Mouse (Mus musculus) lung, adult 2 months (tissue): ENCODE data around the gene Zfp85. TPM values are rescaled to one million over a fixed set of nuclear protein-coding genes. Genes with fewer than 3 reads are reported as not detected.
"Not testable (repeated sequence)": the region's sequence is repeated elsewhere in the genome, so short reads cannot be mapped to it uniquely, and the experiment has no call there.

Source experiments
- DNase-seq: peaks from one replicate; pipeline ENCODE4 v3.0.0; 2022
- H3K4me1 ChIP-seq: fragments of 200-500 bp; 2 replicates; pipeline ENCODE4 v1.6.1; 2011; ENCODE audit warnings: low read length; ENCODE audit not compliant: control insufficient read depth, insufficient read depth
- H3K4me3 ChIP-seq: fragments of 200-500 bp; replicated peaks from 2 replicates; pipeline ENCODE3; 2011; ENCODE audit warnings: low read depth, mild to moderate bottlenecking, control low read depth, low read length; ENCODE audit errors: extremely low read depth
- CTCF ChIP-seq: fragments of 200-500 bp; IDR thresholded peaks from 2 replicates; pipeline ENCODE4 v1.5.1; 2011; ENCODE audit warnings: mild to moderate bottlenecking, low read length, control low read depth; ENCODE audit not compliant: insufficient read depth
- POLR2A ChIP-seq: fragments of 200-500 bp; IDR thresholded peaks from 2 replicates; pipeline ENCODE4 v1.6.1; 2011; ENCODE audit warnings: low read depth, mild to moderate bottlenecking, control low read depth, low read length, borderline replicate concordance; ENCODE audit errors: extremely low read depth
- WGBS: fragments of 180-500 bp; shearing (Covaris S2); methylation state at CpG from one replicate; pipeline ENCODE4 v1.1.7; 2018; 5-methylcytosine and 5-hydroxymethylcytosine counted together
- polyA plus RNA-seq: library from polyadenylated mRNA; depleted of rRNA; stranded (reverse); fragments of >200 nt; gene quantifications from 2 replicates; pipeline ENCODE4 v1.2.3, GENCODE M21; 2012; rRNA removed

Zfp85 gene
- polyA plus RNA-seq, 1 experiment: 1.0 TPM

GRCm38 (mm10) chr13:67742941-67743340 lies 12.1 kb downstream of the Zfp85 start:
- Histone ChIP-seq H3K4me3 (no peak overlapping the region), H3K4me1 (no peaks in the 10 kb centered on the region)
- 88% methylated on average over 3 of the region's 3 CpGs for WGBS
- TF ChIP-seq POLR2A: no peak
- DNase-seq: no peak

GRCm38 (mm10) chr13:67734391-67734790 lies 20.6 kb downstream of the Zfp85 start:
- 93% methylated on average over 9 of the region's 9 CpGs for WGBS
- H3K4me1 ChIP-seq, H3K4me3 ChIP-seq, DNase-seq: not testable (repeated sequence)

- TF ChIP-seq CTCF: peak; percentile 23; the same call in 1 of the 2 replicates
- WGBS: 23% methylated on average over 4 of the region's 4 CpGs
- peak overlapping the region; percentile 91 for H3K4me3 ChIP-seq
- H3K4me1 ChIP-seq: not testable (repeated sequence)
- DNase-seq: peak; percentile 27
These were observed 25.6 kb downstream of the Zfp85 start for GRCm38 (mm10) chr13:67729441-67729840.

GRCm38 (mm10) chr13:67728641-67729318 lies 26.2 kb downstream of the Zfp85 start, which contains the start of gene Zfp65:
Gene Zfp65 (minus strand): TSS chr13:67729173.
- peak within 1 kb of the TSS; percentile 91 for H3K4me3 ChIP-seq
- under 1% methylated on average over 20 of the region's 21 CpGs for WGBS
- TF ChIP-seq CTCF (no peak), POLR2A (0 out of 2 replicates have a peak, but pooled peaks have one; percentile 7)
- no peaks in the 10 kb centered on the region; the same call in 1 of the 2 replicates for H3K4me1 ChIP-seq
- DNase-seq: peak; percentile 51

- DNase-seq: no peak
- WGBS: 72% methylated on average over 1 of the region's 1 CpGs
- Histone ChIP-seq H3K4me3 (peak overlapping the region; percentile 91), H3K4me1 (peaks cover 2% of the 10 kb centered on the region; the same call in 1 of the 2 replicates)
- no peak for TF ChIP-seq CTCF
- no peak for TF ChIP-seq POLR2A
These were observed 26.9 kb downstream of the Zfp85 start for GRCm38 (mm10) chr13:67728106-67728505.

- DNase-seq, H3K4me3 ChIP-seq, H3K4me1 ChIP-seq: not testable (repeated sequence)
- 64% methylated on average over 2 of the region's 2 CpGs for WGBS
These were observed 29.7 kb downstream of the Zfp85 start for GRCm38 (mm10) chr13:67725331-67725730.

GRCm38 (mm10) chr13:67723848-67724479 lies 31.1 kb downstream of the Zfp85 start:
- TF ChIP-seq POLR2A (peak; percentile 45; the same call in 1 of the 2 replicates), CTCF (no peak)
- DNase-seq: peak; percentile 86
- WGBS: under 1% methylated on average over 17 of the region's 17 CpGs
- peaks cover 2% of the 10 kb centered on the region; the same call in 1 of the 2 replicates for H3K4me1 ChIP-seq
- H3K4me3 ChIP-seq: peak overlapping the region; percentile 98

Other genes with a start within 250 kb of the Zfp85 start
- gene Gm26965, start 229.1 kb downstream of the Zfp85 start, polyA plus RNA-seq: not detected in 2 replicates
- gene Zfp87, start 229.1 kb downstream of the Zfp85 start, polyA plus RNA-seq: 17.9 and 21.2 TPM in 2 replicates
- 3.0 and 4.5 TPM in 2 replicates for gene Zfp748, start 201.4 kb downstream of the Zfp85 start, polyA plus RNA-seq
- 0.40 and 0.63 TPM in 2 replicates for gene Zfp729b, start 145.5 kb downstream of the Zfp85 start, polyA plus RNA-seq
- 0.34 and 0.45 TPM in 2 replicates for gene Gm49345, start 117.5 kb downstream of the Zfp85 start, polyA plus RNA-seq
- 0.68 and 1.0 TPM in 2 replicates for gene Zfp729a, start 117.4 kb downstream of the Zfp85 start, polyA plus RNA-seq
- gene Zfp738, start 68.2 kb downstream of the Zfp85 start, polyA plus RNA-seq: 3.3 and 4.9 TPM in 2 replicates
- 0.75 and 0.84 TPM in 2 replicates for gene Zfp65, start 26.1 kb downstream of the Zfp85 start, polyA plus RNA-seq
- 0.46 and 1.2 TPM in 2 replicates for gene Zfp493, start 24.5 kb upstream of the Zfp85 start, polyA plus RNA-seq
- 0.31 and 0.72 TPM in 2 replicates for gene Zfp273, start 58.5 kb upstream of the Zfp85 start, polyA plus RNA-seq
- gene Gm10037, start 75.9 kb upstream of the Zfp85 start, polyA plus RNA-seq: 0.27 and 0.82 TPM in 2 replicates
- not detected in 2 replicates for gene BC048507, start 108.1 kb upstream of the Zfp85 start, polyA plus RNA-seq